Mouse (Mus musculus) gastrocnemius, adult 18-20 months (tissue): ENCODE data around the gene Mllt11. TPM values are rescaled to one million over a fixed set of nuclear protein-coding genes. Genes with fewer than 3 reads are reported as not detected.

Experiments
- DNase-seq: peaks from one replicate; pipeline ENCODE4 v3.0.0; 2021; ENCODE audit warnings: low spot score
- long read RNA-seq, 2 experiments: library from polyadenylated mRNA; stranded (forward); transcript quantifications; one replicate each; pipeline ENCODE4 v2.0.0; 2021
- total RNA-seq, 2 experiments: library from RNA; stranded (reverse); gene quantifications; 2 replicates each; pipeline ENCODE4 v1.2.3; 2021

Gene Mllt11
- 10 to 100 TPM; 69.8 to 83.1 TPM for total RNA-seq
- long read RNA-seq, experiment 1, transcript Mllt11-201 (2 exons, 1,923 nt): major isoform, 287 of 292 reads
- long read RNA-seq, experiment 1, partial matches to known transcripts: 4 of 292 reads
- long read RNA-seq, experiment 1, other reads (novel, unspliced or antisense): 1 of 292 reads
- long read RNA-seq, experiment 2, transcript Mllt11-201 (2 exons, 1,923 nt): major isoform, 177 of 182 reads
- long read RNA-seq, experiment 2, partial matches to known transcripts: 0 of 182 reads
- long read RNA-seq, experiment 2, other reads (novel, unspliced or antisense): 5 of 182 reads

GRCm38 (mm10) chr3:95231298-95232221 lies at the start of gene Mllt11:
Gene Mllt11, minus strand, starts transcription at chr3:95232171.
- no peak for DNase-seq

GRCm38 (mm10) chr3:95281216-95282126 lies 49.5 kb upstream of the Mllt11 start, which contains the start of the genes Mindy1 and Prune1:
Gene Mindy1, plus strand, starts transcription at chr3:95281345.
Gene Prune1, minus strand, starts transcription at chr3:95282076.
- peak; percentile 99 for DNase-seq

DNA sequence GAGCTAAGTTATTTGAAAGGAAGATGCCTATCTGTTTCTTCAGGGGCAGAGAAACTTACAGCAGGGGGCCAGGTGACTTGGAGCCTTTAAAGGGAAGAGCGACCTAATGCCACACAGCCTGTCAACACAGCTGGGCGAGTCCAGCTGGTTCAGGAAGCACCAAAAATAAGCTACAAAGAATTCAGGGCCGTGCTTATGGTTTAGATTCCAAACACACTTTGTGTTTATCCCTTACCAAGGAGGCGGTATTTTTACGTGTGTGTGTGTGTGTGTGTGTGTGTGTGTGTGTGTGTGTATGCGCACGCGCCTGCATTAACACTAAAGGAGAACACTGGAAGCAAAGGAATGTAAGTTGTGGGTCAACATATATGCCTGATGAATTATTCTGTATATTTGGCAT lies 48.8 kb upstream of the Mllt11 start:
- DNase-seq: no peak

DNA sequence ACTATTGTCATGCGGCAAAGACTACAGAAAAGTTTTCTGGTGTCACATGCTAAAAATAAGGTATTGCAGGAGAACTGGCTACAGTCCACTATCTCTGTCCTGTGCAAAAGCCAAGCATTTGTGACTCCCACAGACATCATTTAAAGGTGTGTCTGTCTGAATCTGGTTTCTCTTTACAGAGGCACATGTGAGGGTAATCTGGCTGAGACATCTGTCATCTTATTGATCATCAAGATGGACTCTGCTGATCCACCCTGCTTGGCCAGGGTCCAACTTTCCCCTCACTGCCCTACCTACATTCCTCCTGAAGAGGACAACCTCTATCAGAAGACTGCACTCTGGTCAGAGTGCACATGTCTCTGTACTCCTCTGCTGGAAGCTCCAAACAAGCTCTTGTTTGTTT lies 45.2 kb upstream of the Mllt11 start:
- peak; percentile 79 for DNase-seq

DNA sequence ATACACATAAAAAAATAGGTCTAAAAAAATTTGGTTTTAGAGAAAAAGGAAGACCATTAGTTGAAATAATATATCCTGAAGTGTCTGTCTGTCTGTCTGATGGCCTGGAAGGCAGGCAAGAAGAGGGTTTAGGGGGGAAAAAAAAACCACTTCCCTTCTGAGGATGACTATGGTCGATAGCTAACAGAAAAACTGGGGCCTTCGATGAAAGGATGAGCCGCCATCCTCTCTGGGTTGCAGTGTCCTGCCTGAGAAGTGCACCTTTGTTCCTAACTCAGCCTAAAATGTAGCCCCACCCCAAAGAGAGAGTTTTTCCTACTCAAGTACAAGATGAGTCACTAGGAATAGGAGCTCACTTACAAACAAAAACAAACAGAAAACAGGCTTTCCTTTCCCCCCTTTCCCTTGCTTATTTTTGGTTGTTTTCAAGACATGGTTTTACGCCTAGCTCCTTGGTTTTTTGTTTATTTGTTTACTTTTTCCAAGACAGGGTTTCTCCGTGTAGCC lies 44.5 kb upstream of the Mllt11 start:
- DNase-seq: no peak

DNA sequence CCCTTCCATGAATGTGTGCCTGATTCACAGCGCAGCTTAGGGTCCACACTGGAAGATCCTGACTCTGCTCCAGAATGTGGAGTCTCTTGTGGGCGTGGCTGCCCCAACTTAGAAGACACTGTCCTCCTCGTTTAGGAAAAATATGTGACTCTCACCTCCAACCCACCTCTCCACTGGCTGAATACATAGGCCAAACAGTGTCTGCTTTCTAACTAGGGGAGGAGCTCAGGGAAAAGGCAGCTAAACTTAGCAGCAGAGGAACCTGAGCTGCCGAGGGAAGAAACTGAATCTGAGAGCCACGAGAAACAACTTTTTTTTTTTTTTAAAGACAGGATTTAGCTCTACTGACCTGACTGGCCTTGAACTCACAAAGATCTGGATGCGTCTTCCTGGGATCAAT lies 43.2 kb upstream of the Mllt11 start:
- peak; percentile 65 for DNase-seq

GRCm38 (mm10) chr3:95274453-95274852 lies 42.5 kb upstream of the Mllt11 start:
- no peak for DNase-seq

DNA sequence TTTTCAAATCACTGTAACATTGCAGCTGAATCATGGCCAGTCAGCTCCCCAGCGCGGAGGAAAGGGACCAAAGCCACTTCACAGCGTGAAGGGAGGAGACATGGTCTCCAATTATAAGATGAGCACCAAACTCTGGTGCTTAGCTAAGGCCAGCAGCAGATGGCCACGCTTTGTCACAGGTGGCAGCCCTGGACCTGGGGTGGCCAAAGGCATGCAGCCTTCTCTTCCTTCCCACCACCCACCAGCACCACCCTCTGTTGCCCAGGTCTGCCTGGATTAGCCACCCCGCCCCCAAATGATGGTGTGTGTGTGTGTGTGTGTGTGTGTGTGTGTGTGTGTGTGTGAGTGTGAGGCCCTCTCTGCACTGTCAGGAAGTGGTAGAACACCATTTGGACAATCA lies 41.5 kb upstream of the Mllt11 start:
- no peak for DNase-seq

- DNase-seq: no peak
These were observed 38.9 kb upstream of the Mllt11 start for GRCm38 (mm10) chr3:95270766-95271364.

- no peak for DNase-seq
These were observed 37.8 kb upstream of the Mllt11 start for GRCm38 (mm10) chr3:95269789-95270188.

DNA sequence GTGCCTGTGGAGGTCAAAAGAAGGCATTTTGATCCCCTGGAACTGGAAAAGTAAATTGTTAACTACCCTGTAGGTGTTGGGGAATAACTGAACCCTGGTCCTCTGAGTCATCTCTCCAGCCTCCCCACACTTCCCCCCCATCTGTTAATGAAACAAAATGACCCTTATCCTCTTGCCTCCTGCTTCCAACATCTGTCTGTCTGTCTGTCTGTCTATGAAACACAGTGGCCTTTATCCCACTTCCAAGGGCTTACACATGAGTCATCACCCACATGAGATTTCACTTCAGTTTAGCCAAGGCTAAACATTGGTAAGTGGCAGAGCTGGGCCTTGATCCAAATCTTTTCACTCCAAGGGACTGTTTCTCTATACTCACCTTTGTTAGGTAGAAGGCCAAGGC lies 35.9 kb upstream of the Mllt11 start:
- no peak for DNase-seq

GRCm38 (mm10) chr3:95266052-95266451 lies 34.1 kb upstream of the Mllt11 start:
- DNase-seq: peak; percentile 57

GRCm38 (mm10) chr3:95264724-95265123 lies 32.8 kb upstream of the Mllt11 start:
- DNase-seq: no peak

- DNase-seq: peak; percentile 89
These were observed 31.2 kb upstream of the Mllt11 start for GRCm38 (mm10) chr3:95263089-95263739.

DNA sequence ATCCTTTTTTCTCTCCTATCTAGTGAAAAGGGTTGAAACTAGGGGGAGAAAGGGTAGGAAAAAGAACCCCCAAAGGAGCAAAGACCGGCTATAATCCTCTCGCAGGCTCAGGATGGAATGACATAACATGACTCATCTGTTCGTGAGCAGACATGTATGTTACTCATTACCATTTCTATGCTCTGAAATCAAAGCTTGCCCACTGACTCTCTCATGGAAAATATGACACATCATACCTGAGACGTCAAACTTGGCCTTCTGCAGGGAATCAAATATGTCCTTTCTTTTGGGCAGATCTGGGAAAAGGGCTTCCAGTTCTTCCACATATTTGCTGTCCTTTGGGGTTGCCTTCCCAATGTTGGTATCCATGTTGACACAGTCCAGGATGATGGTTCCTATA lies 30.0 kb upstream of the Mllt11 start:
- DNase-seq: no peak

GRCm38 (mm10) chr3:95256931-95257330 lies 25.0 kb upstream of the Mllt11 start:
- DNase-seq: no peak

DNA sequence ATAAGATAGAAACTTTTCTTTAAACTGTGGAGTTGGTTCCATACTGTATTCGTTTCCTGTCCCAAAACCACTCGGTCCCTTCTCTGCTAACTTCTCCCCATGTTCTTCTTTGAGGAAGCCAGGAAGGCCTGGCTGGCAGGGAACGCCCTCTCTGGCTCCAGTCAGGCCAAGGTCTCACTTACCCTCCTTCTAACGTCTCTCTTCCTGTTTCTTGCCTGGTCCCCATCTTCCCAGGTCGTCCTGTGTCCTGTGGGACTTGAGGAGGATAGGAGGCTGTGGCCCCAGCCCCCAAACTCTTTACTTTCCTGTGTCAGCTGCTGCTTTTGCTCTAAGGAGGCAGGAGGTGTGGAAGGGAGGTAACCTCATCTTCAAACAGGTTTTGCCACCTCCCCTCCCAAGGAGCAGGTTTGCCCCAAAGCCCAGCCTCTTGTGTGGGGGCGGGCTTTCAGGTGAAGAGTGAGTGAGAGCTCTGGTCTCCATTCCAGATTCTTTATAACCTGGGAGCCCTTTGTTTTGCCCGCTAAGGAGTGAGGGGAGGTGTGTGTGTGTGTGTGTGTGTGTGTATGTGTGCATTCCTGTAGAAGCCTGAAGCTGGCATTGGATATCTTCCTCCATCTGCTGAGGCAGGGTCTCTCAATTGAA lies 18.9 kb upstream of the Mllt11 start, which contains the start of gene Bnipl:
Gene Bnipl, minus strand, starts transcription at position 411 of the 642 bp plus-strand sequence.
- no peak for DNase-seq

DNA sequence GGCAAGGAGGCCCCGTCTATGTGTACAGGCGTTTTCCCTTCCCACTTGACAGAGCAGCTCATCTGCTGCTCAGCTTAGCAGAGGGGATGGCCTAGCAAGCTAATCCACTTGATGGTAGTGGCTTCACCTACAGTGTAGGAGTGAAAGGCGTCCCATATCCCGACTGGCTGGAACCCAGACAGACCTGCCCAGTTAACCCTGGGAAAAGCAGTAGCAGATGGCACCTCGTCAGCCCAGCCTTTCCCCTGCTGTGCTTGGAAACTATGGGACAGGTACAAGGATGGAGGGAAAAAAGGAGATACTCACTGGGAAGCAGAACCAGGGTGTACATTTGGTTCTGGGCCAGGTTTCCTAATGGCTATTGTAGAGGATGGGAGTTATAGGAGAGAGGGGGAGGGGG lies 18.4 kb upstream of the Mllt11 start:
- no peak for DNase-seq

GRCm38 (mm10) chr3:95247660-95248336 lies 15.8 kb upstream of the Mllt11 start:
- no peak for DNase-seq
